Mouse (Mus musculus) C2C12 (cell line): ENCODE measurements around the gene Ift122. TPM values are rescaled to one million over a fixed set of nuclear protein-coding genes. Genes with fewer than 3 reads are reported as not detected.

Source experiments
- H3K27me3 ChIP-seq: one replicate; pipeline ENCODE4 v1.6.1; 2011; ENCODE audit not compliant: control insufficient read depth, insufficient read depth, insufficient read length
- H3K36me3 ChIP-seq: one replicate; pipeline ENCODE4 v1.6.1; 2011; ENCODE audit not compliant: control insufficient read depth, insufficient read depth
- H3K4me3 ChIP-seq: one replicate; pipeline ENCODE4 v1.5.1; 2011; ENCODE audit warnings: mild to moderate bottlenecking, control low read depth; ENCODE audit not compliant: poor library complexity, insufficient read depth, severe bottlenecking
- H3K79me2 ChIP-seq: one replicate; pipeline ENCODE4 v1.6.1; 2011; ENCODE audit not compliant: control insufficient read depth, insufficient read depth
- H3K79me3 ChIP-seq: one replicate; pipeline ENCODE4 v1.6.1; 2011; ENCODE audit warnings: low read depth, control low read depth
- H3ac ChIP-seq: one replicate; pipeline ENCODE3; 2011; ENCODE audit warnings: low read depth; ENCODE audit not compliant: control insufficient read depth, insufficient read length
- CEBPB ChIP-seq: IDR thresholded peaks from one replicate; pipeline ENCODE4 v1.6.1; 2011; ENCODE audit warnings: low read depth, mild to moderate bottlenecking, control low read depth, moderate library complexity
- CTCF ChIP-seq: IDR thresholded peaks from one replicate; pipeline ENCODE4 v1.5.1; 2011; ENCODE audit not compliant: control insufficient read depth, insufficient read depth, insufficient read length
- FOSL1 ChIP-seq: IDR thresholded peaks from one replicate; pipeline ENCODE4 v1.8.0; 2011; ENCODE audit warnings: mild to moderate bottlenecking, low read length; ENCODE audit not compliant: poor library complexity, insufficient read depth, severe bottlenecking
- MAX ChIP-seq: IDR thresholded peaks from one replicate; pipeline ENCODE4 v1.6.1; 2011; ENCODE audit warnings: mild to moderate bottlenecking, control low read depth
- MYOD1 ChIP-seq: IDR thresholded peaks from one replicate; pipeline ENCODE4 v1.6.1; 2011; ENCODE audit warnings: low read depth; ENCODE audit not compliant: control insufficient read depth, insufficient read length
- MYOG ChIP-seq: IDR thresholded peaks from one replicate; pipeline ENCODE4 v1.6.1; 2011; ENCODE audit not compliant: control insufficient read depth, insufficient read length; ENCODE audit errors: extremely low read depth
- USF1 ChIP-seq: IDR thresholded peaks from one replicate; pipeline ENCODE4 v1.6.1; 2011; ENCODE audit warnings: low read depth, mild to moderate bottlenecking, control low read depth, moderate library complexity
- polyA plus RNA-seq: library from polyadenylated mRNA; unstranded; fragments of >200 nt; fragmentation: generic; extraction: Trizol; gene quantifications from one replicate; pipeline ENCODE4 v1.2.1, GENCODE M21; 2012; ENCODE audit warnings: missing spikeins

Ift122 gene
- polyA plus RNA-seq, 1 experiment, result 13.4 TPM

GRCm38 (mm10) chr6:115808488-115809231, 44.6 kb upstream of the Ift122 start, which contains the start of gene Rpl32:
Gene Rpl32 (minus strand): TSS chr6:115808747.
- peak within 1 kb of the TSS; percentile 99 for H3ac ChIP-seq
- no peaks in the 10 kb centered on the region for H3K27me3 ChIP-seq
- H3K4me3 ChIP-seq, result peak within 1 kb of the TSS; percentile 99
- no peak for TF ChIP-seq MYOG
- TF ChIP-seq MAX, result peak; percentile 46
- TF ChIP-seq USF1, result peak; percentile 3
- peaks cover 35% of the 10 kb centered on the region for H3K79me3 ChIP-seq
- peaks cover 37% of the 10 kb centered on the region for H3K36me3 ChIP-seq
- H3K79me2 ChIP-seq, result peaks cover 43% of the 10 kb centered on the region

GRCm38 (mm10) chr6:115811606-115812005, 41.7 kb upstream of the Ift122 start:
- no peak for TF ChIP-seq USF1
- TF ChIP-seq MYOD1, result no peak
- no peak for TF ChIP-seq CEBPB
- TF ChIP-seq FOSL1, result no peak
- TF ChIP-seq MAX, result no peak
- no peak for TF ChIP-seq MYOG
- no peak for TF ChIP-seq CTCF
- H3K79me2 ChIP-seq, result peaks cover 21% of the 10 kb centered on the region

GRCm38 (mm10) chr6:115814104-115814503, 39.2 kb upstream of the Ift122 start:
- peaks cover 14% of the 10 kb centered on the region for H3K27me3 ChIP-seq
- H3K79me2 ChIP-seq, result no peaks in the 10 kb centered on the region
- H3K36me3 ChIP-seq, result no peaks in the 10 kb centered on the region
- H3ac ChIP-seq, result no peak overlapping the region
- TF ChIP-seq USF1 (no peak), MYOD1 (no peak), MAX (no peak), CTCF (peak; percentile 1), FOSL1 (no peak)
- H3K4me3 ChIP-seq, result no peak overlapping the region
- no peaks in the 10 kb centered on the region for H3K79me3 ChIP-seq

More at GRCm38 (mm10) chr6:115811606-115812005, 41.7 kb upstream of the Ift122 start:
- Histone ChIP-seq H3K79me3 (peaks cover 18% of the 10 kb centered on the region), H3K4me3 (no peak overlapping the region), H3K36me3 (peaks cover 12% of the 10 kb centered on the region), H3K27me3 (peaks cover 6% of the 10 kb centered on the region), H3ac (no peak overlapping the region)

- Histone ChIP-seq H3ac (no peak overlapping the region), H3K79me2 (no peaks in the 10 kb centered on the region), H3K79me3 (no peaks in the 10 kb centered on the region), H3K4me3 (no peak overlapping the region), H3K27me3 (peaks cover 22% of the 10 kb centered on the region), H3K36me3 (no peaks in the 10 kb centered on the region)
- TF ChIP-seq CTCF, result no peak
- TF ChIP-seq MYOG, result no peak
- no peak for TF ChIP-seq FOSL1
- no peak for TF ChIP-seq CEBPB
- TF ChIP-seq USF1, result no peak
- TF ChIP-seq MYOD1, result no peak
- TF ChIP-seq MAX, result no peak
Observed at GRCm38 (mm10) chr6:115815041-115815440, 38.2 kb upstream of the Ift122 start.

GRCm38 (mm10) chr6:115818129-115818528, 35.1 kb upstream of the Ift122 start:
- no peaks in the 10 kb centered on the region for H3K36me3 ChIP-seq
- H3K27me3 ChIP-seq, result peaks cover 31% of the 10 kb centered on the region
- H3K4me3 ChIP-seq, result no peak overlapping the region
- no peak overlapping the region for H3ac ChIP-seq
- TF ChIP-seq USF1, result no peak
- TF ChIP-seq FOSL1, result no peak
- TF ChIP-seq MYOD1, result no peak
- no peaks in the 10 kb centered on the region for H3K79me3 ChIP-seq
- no peaks in the 10 kb centered on the region for H3K79me2 ChIP-seq

- TF ChIP-seq USF1 (no peak), MYOG (no peak), CEBPB (no peak), FOSL1 (no peak), CTCF (no peak), MYOD1 (no peak), MAX (no peak)
- H3K36me3 ChIP-seq, result no peaks in the 10 kb centered on the region
- H3K79me3 ChIP-seq, result no peaks in the 10 kb centered on the region
- H3K27me3 ChIP-seq, result peaks cover 28% of the 10 kb centered on the region
- H3K79me2 ChIP-seq, result no peaks in the 10 kb centered on the region
- no peak overlapping the region for H3K4me3 ChIP-seq
- no peak overlapping the region for H3ac ChIP-seq
Observed at GRCm38 (mm10) chr6:115821216-115821993, 31.9 kb upstream of the Ift122 start.
